Mouse (Mus musculus) stomach, embryonic 16.5 days (tissue): ENCODE measurements around the gene Entpd2. TPM values are rescaled to one million over a fixed set of nuclear protein-coding genes. Genes with fewer than 3 reads are reported as not detected.
A peak's percentile ranks its signal among the peaks of the same experiment; 100 is the strongest.
"Not testable (repeated sequence)": the region's sequence is repeated elsewhere in the genome, so short reads cannot be mapped to it uniquely, and the experiment has no call there.

ENCODE experiments used
- ATAC-seq: fragments of 200-750 bp; cut with Nextera tagmentation; 2 replicates; pipeline ENCODE4 v1.8.0; 2017; ENCODE audit warnings: moderate number of reproducible peaks, moderate TSS enrichment; ENCODE audit not compliant: insufficient read depth, low FRiP score
- H3K27ac ChIP-seq: fragments of 300-500 bp; sonication (generic); 2 replicates; pipeline ENCODE4 v1.5.1; 2014; ENCODE audit warnings: low read length
- H3K27me3 ChIP-seq: fragments of 300-500 bp; sonication (generic); 2 replicates; pipeline ENCODE4 v1.6.1; 2014; ENCODE audit warnings: low read length, control low read depth, mixed read lengths; ENCODE audit not compliant: control insufficient read depth, insufficient read depth
- H3K36me3 ChIP-seq: fragments of 300-500 bp; sonication (generic); 2 replicates; pipeline ENCODE4 v1.6.1; 2014; ENCODE audit warnings: low read length; ENCODE audit not compliant: control insufficient read depth, insufficient read depth
- H3K4me1 ChIP-seq: fragments of 300-500 bp; sonication (generic); 2 replicates; pipeline ENCODE4 v1.6.1; 2014; ENCODE audit warnings: low read length, control low read depth, mixed read lengths; ENCODE audit not compliant: control insufficient read depth, insufficient read depth
- H3K4me2 ChIP-seq: fragments of 300-500 bp; sonication (generic); 2 replicates; pipeline ENCODE4 v1.6.1; 2014; ENCODE audit warnings: low read depth, low read length, mixed read lengths
- H3K4me3 ChIP-seq: fragments of 300-500 bp; sonication (generic); replicated peaks from 2 replicates; pipeline ENCODE4 v1.5.1; 2014; ENCODE audit warnings: mild to moderate bottlenecking, low read length
- H3K9ac ChIP-seq: fragments of 300-500 bp; sonication (generic); 2 replicates; pipeline ENCODE4 v1.6.1; 2014; ENCODE audit warnings: low read length
- H3K9me3 ChIP-seq: fragments of 300-500 bp; sonication (generic); replicated peaks from 2 replicates; pipeline ENCODE4 v1.6.1; 2016; ENCODE audit warnings: low read length, control low read depth; ENCODE audit not compliant: control insufficient read depth
- WGBS: fragments of 180-500 bp; shearing (Covaris S2); extraction: QIAGEN DNeasy Blood & Tissue Kit; methylation state at CpG from one replicate; pipeline ENCODE4 v1.1.7; 2014; 5-methylcytosine and 5-hydroxymethylcytosine counted together
- polyA plus RNA-seq: library from polyadenylated mRNA; unstranded; fragments of >200 nt; fragmentation: Nextera tagmentation; extraction: Ambion mirVana; gene quantifications from 2 replicates; pipeline ENCODE4 v1.2.1, GENCODE M21; 2015

Gene Entpd2
- polyA plus RNA-seq, 1 experiment from 2014 or later: 16.6 TPM

DNA sequence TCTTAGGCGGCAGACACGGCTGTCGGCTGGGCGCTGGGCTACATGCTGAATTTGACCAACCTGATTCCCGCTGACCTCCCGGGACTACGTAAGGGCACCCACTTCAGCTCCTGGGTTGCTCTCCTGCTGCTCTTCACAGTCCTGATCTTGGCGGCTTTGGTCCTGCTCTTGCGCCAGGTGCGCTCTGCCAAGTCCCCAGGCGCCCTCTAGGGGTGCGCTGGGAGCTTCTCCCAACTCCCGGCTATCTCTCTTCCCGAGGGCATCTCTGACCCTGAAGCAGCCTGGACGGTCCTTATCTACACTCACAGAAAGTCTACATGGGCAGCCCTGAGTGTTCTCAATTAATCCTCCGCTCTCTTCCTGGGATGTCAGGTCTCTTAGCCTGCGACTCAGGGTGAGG, 5.1 kb downstream of the Entpd2 start:
- ATAC-seq: peak; percentile 27; the same call in 1 of the 2 replicates
- WGBS: 4% methylated on average over 17 of the region's 17 CpGs
- Histone ChIP-seq H3K27me3 (peaks cover 35% of the 10 kb centered on the region), H3K27ac (no peak overlapping the region), H3K9me3 (no peaks in the 10 kb centered on the region), H3K4me1 (peaks cover 4% of the 10 kb centered on the region; the same call in 1 of the 2 replicates), H3K4me3 (peak overlapping the region; percentile 25), H3K9ac (no peak overlapping the region), H3K36me3 (no peaks in the 10 kb centered on the region), H3K4me2 (peak overlapping the region; percentile 48)

DNA sequence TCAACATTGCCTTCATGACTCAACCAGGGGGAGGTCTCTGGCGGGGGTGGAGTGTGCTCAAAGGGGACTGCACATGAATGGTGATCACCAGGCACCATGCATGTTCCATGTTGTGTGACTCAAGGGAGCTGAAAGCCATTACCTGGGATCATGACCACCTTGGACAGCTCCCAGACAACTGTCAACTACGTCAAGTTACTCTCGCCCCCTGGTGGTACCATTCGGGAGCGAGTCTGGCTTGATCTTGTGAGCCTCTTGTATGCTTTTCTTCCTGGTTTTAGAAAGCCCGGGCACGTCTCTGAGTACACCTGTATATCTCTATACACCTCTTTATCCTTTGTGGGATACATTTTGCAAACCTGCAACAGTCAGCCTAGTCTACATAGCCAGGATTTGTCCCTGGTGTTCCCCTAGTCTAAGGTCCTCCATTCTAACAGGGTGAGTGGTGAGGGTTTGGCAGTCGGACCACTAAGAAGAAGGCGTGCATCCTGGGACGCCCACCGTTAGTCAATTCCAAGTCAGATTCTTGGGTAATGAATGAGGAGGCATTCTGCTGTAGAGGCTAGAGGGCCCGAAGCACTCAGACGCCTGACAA, 6.8 kb downstream of the Entpd2 start:
- Histone ChIP-seq H3K4me1 (peaks cover 4% of the 10 kb centered on the region; the same call in 1 of the 2 replicates), H3K36me3 (no peaks in the 10 kb centered on the region), H3K4me3 (peak overlapping the region; percentile 53), H3K9me3 (no peaks in the 10 kb centered on the region), H3K9ac (peak overlapping the region; percentile 70), H3K4me2 (peak overlapping the region; percentile 81), H3K27me3 (peaks cover 28% of the 10 kb centered on the region), H3K27ac (no peak overlapping the region)
- ATAC-seq: peak; percentile 6; the same call in 1 of the 2 replicates
- WGBS: 0% methylated on average over 13 of the region's 13 CpGs

DNA sequence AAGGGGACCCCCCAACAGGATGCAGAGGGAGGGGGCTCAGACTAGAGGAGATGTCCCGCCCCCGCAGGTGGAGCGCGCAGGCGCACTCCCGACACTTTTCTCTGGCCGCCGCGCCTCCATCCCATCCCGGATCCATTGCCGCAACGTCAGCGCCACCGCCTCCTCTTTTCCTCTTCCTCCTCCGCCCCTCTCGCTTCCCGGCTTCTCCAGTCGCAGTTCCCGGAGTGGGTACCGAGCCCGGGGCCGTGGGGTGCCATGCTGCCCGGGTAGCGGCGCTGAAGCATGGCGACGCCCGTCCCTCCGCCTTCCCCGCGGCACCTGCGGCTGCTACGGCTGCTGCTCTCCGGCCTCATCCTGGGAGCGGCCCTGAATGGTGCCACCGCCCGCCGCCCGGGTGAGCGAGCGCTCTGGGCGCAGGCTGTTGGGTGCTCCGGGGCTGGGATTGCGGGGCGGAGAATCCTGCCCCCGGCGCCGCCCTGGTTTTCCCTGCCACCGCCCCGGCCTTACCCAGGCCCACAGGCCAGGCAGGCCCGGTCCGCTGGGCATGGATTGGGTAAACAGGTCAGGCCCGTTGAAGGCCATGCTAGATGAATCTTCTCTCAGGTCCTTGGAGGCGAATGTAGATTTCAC, 7.4 kb downstream of the Entpd2 start:
- ATAC-seq: peak; percentile 69; the same call in 1 of the 2 replicates
- Histone ChIP-seq H3K27me3 (peaks cover 26% of the 10 kb centered on the region), H3K27ac (peak overlapping the region; percentile 21; the same call in 1 of the 2 replicates), H3K4me1 (peaks cover 4% of the 10 kb centered on the region; the same call in 1 of the 2 replicates), H3K9ac (peak overlapping the region; percentile 70), H3K4me2 (peak overlapping the region; percentile 81), H3K4me3 (peak overlapping the region; percentile 53), H3K36me3 (no peaks in the 10 kb centered on the region), H3K9me3 (no peaks in the 10 kb centered on the region)
- WGBS: 2% methylated on average over 54 of the region's 54 CpGs

DNA sequence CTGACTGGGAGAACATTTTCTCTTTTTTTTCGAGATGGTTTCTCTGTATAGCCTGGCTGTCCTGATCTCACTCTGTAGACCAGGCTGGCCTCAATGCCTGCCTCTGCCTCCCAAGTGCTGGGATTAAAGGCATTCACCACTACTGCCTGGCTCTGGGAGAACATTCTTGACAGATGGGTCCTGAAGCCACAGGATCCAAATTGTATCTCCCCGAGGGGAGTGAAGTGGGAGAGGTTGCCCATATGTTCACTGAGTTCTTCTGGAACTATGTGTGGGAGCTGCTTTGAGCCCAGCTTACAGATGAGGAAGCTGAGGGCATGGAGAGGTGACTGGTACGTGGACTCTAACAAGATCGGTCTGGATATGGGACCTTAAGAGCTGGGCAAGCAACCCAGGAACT, 8.3 kb downstream of the Entpd2 start:
- Histone ChIP-seq H3K9me3 (no peaks in the 10 kb centered on the region), H3K36me3 (no peaks in the 10 kb centered on the region), H3K27me3 (peaks cover 20% of the 10 kb centered on the region), H3K27ac (no peak overlapping the region), H3K9ac (no peak overlapping the region), H3K4me3 (peak overlapping the region; percentile 53; the same call in 1 of the 2 replicates), H3K4me1 (peaks cover 4% of the 10 kb centered on the region; the same call in 1 of the 2 replicates), H3K4me2 (peak overlapping the region; percentile 81; the same call in 1 of the 2 replicates)
- 81% methylated on average over 4 of the region's 4 CpGs for WGBS
- no peak for ATAC-seq

DNA sequence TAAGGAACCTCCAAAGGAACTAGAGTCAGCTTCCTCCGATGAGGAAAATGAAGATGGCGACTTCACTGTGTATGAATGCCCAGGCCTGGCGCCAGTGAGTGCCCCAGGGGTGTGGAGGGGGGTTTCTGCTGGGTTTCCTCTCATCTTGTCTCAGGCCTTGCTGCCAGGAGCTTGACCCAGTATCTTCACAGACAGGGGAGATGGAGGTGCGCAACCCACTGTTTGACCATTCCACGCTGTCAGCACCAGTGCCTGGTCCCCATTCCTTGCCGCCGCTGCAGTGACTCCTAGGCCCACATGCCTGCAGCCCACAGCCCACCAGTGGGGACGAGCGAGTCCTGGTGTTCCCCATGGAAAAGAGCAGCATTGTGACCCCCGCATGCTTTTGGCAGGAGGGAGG, 13.2 kb downstream of the Entpd2 start:
- H3K27me3 ChIP-seq: no peaks in the 10 kb centered on the region
- H3K9me3 ChIP-seq: no peaks in the 10 kb centered on the region
- ATAC-seq: no peak
- no peaks in the 10 kb centered on the region for H3K36me3 ChIP-seq
- 82% methylated on average over 10 of the region's 10 CpGs for WGBS
- no peak overlapping the region for H3K4me2 ChIP-seq
- H3K27ac ChIP-seq: no peak overlapping the region
- H3K4me1 ChIP-seq: no peaks in the 10 kb centered on the region
- H3K9ac ChIP-seq: no peak overlapping the region
- H3K4me3 ChIP-seq: no peak overlapping the region

DNA sequence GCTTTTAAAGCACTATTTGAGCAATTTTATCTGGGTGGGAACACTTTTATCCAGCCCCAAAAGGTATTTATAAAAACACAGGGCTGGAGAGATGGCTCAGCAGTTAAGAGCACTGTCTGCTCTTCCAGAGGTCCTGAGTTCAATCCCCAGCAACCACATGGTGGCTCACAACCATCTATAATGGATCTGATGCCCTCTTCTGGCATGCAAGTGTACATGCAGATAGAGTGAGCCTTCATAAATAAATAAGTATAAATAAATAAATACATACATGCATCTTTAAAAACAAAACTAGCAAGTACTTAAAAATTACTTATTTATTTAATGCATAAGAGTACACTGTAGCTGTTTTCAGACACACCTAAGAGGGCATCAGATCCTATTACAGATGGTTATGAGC, 17.8 kb downstream of the Entpd2 start:
- not testable (repeated sequence) for H3K4me2 ChIP-seq, H3K4me3 ChIP-seq, H3K4me1 ChIP-seq, H3K36me3 ChIP-seq, H3K9ac ChIP-seq, ATAC-seq, H3K9me3 ChIP-seq, H3K27me3 ChIP-seq, H3K27ac ChIP-seq

DNA sequence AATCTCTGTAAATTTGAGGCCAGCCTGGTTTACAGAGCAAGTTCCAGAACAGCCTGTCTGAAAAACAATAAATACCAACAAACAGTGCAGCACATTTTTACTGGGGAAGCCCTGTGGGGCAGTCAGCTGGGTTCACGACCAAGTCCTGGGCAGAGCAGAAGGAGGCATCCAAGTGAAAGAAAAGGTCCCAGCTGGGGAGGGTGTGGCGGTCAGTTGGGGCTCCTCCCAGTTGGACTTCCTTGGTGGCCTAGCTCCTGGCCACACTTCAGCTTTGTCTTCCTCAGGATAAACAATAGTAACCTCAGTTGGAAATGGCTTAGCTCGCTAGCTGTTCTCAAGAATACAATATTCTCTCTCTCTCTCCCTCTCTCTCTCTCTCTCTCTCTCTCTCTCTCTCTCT, 21.8 kb downstream of the Entpd2 start:
- Histone ChIP-seq H3K27me3 (no peaks in the 10 kb centered on the region), H3K9me3 (no peaks in the 10 kb centered on the region), H3K27ac (no peak overlapping the region), H3K36me3 (no peaks in the 10 kb centered on the region), H3K9ac (no peak overlapping the region), H3K4me3 (no peak overlapping the region), H3K4me2 (no peak overlapping the region), H3K4me1 (no peaks in the 10 kb centered on the region)
- no peak for ATAC-seq
- WGBS: 18% methylated on average over 3 of the region's 3 CpGs

DNA sequence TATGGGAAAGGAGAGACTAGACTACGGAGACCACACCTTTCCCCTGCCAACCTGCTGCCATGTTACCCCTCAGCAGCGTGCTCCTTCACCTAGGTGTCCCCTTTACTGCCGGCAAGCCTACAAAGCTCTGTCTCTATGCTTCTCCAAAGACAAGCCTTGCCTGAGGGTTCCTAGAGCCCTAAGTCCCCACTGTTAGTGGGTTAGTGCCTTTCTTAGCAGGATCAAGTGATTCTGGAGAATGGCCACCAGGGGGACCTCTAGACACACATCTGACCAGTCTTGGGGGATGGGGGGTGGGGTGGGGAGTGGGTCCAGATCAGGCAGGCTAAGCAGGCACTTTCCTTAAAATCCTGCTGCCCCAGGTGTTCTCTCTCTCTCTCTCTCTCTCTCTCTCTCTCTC, 26.2 kb downstream of the Entpd2 start:
- H3K9me3 ChIP-seq: no peaks in the 10 kb centered on the region
- H3K27ac ChIP-seq: no peak overlapping the region
- H3K9ac ChIP-seq: no peak overlapping the region
- H3K4me3 ChIP-seq: no peak overlapping the region
- WGBS: 20% methylated on average over 3 of the region's 3 CpGs
- ATAC-seq: no peak
- peaks cover 19% of the 10 kb centered on the region for H3K27me3 ChIP-seq
- H3K4me1 ChIP-seq: no peaks in the 10 kb centered on the region
- H3K36me3 ChIP-seq: no peaks in the 10 kb centered on the region
- no peak overlapping the region for H3K4me2 ChIP-seq

DNA sequence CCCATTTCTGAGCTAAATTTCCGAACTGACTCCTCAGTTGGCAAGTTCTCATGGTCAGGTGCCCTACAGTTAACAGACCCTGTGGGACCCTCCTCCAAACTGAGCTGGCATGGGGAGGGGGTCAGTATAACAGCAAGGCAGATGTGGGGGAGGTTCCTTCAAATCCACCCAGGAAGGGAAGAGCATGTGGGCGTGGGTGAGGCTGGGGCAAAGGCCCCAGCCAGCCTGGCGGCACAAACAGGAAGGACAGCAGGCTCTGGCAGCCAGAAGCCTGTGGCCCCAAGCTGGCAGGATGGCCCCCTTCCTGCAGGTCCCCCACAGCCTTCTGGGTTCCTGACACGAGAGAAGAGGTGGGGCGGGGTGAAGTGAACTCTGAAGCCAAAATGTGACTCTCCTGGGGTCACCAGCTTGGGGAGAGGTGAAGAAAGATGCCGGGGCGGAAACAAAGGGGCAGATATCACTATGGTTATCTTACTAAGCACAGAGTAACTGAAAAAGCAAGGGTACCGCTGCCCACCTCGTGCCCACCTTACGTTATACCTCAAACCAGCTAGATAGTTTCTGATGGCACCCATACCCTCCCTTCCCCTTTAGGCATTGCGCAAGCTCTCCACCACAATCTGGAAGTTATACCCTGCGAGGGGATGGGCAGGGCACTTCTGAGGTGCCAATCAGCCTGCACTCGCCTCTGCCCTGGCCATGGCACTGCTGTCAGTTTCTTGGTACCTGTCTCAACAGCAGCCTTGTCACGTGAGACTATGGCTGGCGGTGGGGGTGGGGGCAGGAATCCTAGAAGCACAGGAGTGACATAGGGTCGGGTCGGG, 27.1 kb downstream of the Entpd2 start, which contains the start of gene Fut7:
Fut7 (plus strand) TSS at position 681 of the 824 bp plus-strand sequence.
- H3K4me2 ChIP-seq: no peak within 1 kb of the TSS
- no peaks in the 10 kb centered on the region for H3K9me3 ChIP-seq
- 50% methylated on average over 17 of the region's 17 CpGs for WGBS
- H3K9ac ChIP-seq: no peak within 1 kb of the TSS; the same call in 1 of the 2 replicates
- peaks cover 19% of the 10 kb centered on the region for H3K27me3 ChIP-seq
- ATAC-seq: no peak
- no peak within 1 kb of the TSS for H3K4me3 ChIP-seq
- H3K36me3 ChIP-seq: no peaks in the 10 kb centered on the region
- H3K27ac ChIP-seq: no peak within 1 kb of the TSS
- no peaks in the 10 kb centered on the region for H3K4me1 ChIP-seq
